Mouse (Mus musculus): ENCODE measurements around the gene Il27.
"Not testable (repeated sequence)": the region's sequence is repeated elsewhere in the genome, so short reads cannot be mapped to it uniquely, and the experiment has no call there.

Il27 gene

DNA sequence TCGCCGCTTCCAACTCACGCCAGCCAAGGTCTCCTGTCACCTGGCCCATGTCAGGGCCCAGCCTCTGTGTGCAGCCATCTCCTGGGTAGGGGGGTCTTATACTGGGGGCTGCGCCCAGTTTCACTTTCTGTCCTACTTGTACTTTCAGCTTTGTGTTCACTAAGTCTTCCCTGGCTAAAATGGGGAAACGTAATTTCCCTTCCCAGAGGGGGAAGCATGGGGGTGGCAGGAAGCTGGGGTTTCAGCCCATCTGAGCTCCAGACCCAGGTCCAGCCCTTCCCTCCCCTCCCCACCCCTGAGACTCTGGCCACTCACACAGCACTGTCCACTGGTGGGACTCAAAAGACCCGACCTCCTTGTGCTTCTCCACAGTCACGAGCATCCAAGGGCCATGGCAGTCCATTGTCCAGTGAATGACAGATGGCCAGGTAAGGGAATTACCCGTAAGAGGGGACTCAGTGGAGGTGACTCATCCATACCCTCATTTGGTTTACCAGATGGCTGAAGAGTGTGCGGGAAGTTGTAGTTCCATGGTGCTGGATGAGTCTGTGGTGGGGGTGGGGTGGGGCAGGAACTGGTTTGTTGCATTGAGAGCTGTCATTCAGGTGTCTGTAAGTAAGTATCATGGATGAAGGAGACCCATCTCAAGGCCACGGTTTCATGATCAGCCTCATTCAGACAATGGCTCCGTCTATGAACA lies at the start of gene Il27:
TSS of gene Il27 (minus strand) at position 80 of the 700 bp plus-strand sequence.
- no peak for DNase-seq (ENCODE audit: low read depth, low spot score)

DNA sequence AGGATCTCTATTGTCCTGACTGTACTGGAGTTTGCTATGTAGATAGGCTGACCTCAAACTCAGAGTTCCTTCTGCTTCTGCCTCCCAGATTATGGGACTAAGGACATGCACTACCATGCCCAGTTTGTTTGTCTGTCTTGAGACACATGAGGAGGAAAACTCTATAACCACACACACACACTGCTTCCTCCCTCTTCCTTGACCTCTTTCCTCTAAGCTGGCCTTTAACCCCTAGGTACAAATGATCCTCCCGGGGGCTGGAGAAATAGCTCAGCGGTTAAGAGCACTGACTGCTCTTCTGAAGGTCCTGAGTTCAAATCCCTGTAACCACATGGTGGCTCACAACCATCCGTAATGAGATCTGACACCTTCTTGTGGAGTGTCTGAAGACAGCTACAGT lies 49.6 kb upstream of the Il27 start:
- DNase-seq (ENCODE audit: low read depth, low spot score), result no peak

GRCm38 (mm10) chr7:126643244-126643617 lies 48.5 kb upstream of the Il27 start:
- DNase-seq (ENCODE audit: low read depth, low spot score), result not testable (repeated sequence)

- DNase-seq (ENCODE audit: low read depth, low spot score), result no peak
Observed at GRCm38 (mm10) chr7:126642545-126643243, 48.0 kb upstream of the Il27 start.

DNA sequence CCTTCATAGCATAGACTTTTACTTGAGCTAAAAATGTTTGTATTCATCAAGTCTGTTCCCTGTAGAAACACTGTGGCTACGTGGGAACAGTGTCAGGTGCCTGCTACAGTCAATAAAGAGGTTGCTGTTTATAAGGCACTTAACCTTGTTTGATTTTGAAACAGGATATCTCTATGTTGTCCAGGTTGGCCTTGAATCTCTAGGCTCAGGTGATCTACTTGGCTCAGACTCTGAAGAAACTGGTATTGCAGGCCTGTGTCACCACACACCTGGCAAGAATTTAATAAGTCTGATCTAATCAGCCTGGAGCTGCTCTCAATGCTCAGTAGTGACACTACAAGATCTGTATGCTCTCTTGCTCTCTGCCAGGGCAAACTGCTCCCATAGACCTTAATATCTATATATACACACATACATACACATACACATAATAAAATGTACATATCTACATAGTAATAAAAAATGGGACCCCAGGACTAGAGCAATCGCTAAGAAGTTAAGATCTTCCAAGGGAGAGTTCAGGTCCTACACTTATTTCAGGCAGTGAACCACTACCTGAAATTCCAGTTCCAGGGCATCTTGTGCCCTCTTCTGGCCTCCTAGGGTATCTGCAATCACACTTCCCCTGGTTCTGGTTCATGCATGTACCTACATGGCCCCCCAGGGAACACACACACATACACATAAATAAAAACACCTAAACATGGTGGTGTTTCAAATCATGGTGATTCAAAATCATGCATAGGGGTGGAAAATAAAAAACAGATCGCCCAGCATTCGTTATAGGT lies 42.2 kb upstream of the Il27 start:
- DNase-seq (ENCODE audit: low read depth, low spot score), result no peak

DNA sequence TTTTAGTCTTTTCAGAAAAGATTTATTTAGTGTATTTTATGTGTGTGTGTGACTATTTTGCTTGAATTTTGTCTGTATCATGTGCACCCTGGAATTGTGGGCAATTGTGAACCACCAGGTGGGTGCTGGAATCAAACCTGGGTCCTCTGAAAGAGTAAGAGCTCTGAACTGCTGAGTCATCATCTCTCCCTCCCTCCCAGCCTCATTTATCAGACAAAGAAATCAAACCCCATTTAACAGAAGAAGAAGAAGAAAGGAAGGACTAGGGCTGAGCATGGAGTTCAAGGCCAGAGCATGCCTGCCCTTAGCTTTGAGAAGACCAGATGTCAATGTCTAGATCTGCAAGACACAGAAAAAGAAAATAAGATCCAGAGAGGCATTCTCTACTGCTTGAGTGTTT lies 40.6 kb upstream of the Il27 start:
- DNase-seq (ENCODE audit: low read depth, low spot score), result no peak

DNA sequence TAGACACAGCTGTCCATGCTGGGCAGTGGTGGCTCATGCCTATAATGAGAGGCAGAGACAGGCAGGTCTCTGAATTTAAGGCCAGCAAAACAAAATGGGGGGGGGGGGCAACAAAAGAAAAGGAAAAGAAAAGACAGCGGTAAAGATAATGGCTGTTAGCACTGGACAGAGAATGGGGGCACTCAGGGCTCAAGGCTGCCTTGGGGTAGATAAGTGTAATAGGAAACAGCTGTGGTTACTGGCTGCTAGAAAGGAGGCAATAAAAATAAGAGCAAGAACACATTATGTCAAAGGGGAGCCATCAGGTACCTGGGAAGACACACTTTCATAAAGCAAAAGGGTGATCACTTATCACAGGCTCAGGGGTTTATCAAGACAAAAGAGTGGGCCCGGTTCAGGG lies 37.7 kb upstream of the Il27 start:
- DNase-seq (ENCODE audit: low read depth, low spot score), result no peak

GRCm38 (mm10) chr7:126630824-126631518 lies 36.2 kb upstream of the Il27 start, which contains the start of gene Nupr1:
Gene Nupr1 (minus strand): TSS chr7:126630861.
- no peak for DNase-seq (ENCODE audit: low read depth, low spot score)

GRCm38 (mm10) chr7:126629915-126630314 lies 35.2 kb upstream of the Il27 start:
- DNase-seq (ENCODE audit: low read depth, low spot score), result no peak

DNA sequence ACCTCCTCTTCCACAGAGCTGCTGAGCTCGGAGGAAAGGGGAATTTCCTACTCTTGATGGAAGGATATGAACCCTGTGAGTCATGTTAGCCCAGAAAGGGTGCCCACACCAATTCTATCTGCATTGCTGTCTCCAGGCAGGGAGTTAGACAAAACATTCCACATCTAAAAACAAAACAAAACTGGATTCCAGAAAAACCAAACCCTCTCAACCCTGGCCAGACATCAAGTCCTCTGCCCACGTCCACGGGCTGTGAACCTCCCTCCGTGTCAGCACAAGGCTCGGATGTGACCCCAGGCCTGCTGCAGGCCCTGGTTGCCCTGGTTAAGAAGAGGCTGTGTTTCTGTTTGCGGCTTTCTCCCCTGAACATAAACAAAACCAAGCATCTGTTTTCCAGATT lies 33.4 kb upstream of the Il27 start:
- no peak for DNase-seq (ENCODE audit: low read depth, low spot score)

DNA sequence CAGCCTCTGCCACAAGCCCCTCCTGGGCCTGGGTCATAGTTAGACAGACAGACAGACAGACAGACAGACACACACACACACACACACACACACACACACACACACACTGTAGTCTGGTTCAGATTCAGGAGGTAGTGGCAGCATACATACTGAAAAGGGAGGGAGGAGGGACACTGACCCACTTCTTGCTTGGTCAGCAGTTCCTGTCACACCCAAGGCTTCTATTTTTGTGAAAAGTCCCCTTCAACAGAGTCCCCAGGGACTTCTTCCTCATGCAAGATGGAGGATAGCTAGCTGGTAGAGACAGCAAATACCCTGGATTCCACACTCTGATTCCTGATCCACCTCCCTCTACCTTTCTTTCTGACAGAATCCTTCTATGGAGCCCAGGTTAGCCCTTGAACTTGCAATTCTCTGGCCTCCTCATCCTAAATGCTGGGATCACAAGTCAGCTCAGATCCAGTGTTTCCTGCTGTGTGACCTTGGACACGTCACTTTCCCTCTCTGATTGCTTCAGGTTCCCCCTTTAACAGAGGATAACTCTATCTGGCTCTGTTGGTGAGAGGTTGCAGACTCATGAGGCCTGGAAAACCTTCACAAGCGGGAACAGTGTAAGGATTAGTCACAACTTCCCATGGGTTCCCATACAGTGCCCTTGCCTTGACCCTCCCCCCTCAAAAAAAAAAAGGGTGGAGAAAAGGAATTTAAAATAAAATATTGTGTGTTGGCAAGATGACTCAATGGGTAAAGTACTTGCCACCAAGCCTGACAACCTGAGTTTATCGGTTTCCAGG lies 31.3 kb upstream of the Il27 start:
- no peak for DNase-seq (ENCODE audit: low read depth, low spot score)

DNA sequence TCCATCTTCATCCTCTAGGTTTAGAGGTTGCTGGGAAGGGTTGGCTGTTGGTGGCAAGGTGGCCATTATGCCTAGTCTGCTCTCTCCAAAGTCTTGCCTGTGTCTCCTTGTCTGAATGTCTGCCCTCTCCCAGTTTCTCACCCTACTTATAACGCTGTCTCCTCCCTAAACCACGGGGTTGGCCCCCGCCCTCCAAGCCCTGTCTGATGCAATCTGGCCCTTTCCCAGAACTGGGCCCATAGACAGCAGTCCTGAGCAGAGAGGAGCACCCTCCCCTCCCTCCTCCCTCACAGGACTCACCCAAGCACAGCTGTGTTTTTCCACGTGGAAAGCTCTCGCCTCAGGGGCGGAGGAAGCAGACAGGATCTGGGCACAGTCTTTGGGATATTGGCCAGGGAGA lies 30.6 kb upstream of the Il27 start:
- no peak for DNase-seq (ENCODE audit: low read depth, low spot score)

DNA sequence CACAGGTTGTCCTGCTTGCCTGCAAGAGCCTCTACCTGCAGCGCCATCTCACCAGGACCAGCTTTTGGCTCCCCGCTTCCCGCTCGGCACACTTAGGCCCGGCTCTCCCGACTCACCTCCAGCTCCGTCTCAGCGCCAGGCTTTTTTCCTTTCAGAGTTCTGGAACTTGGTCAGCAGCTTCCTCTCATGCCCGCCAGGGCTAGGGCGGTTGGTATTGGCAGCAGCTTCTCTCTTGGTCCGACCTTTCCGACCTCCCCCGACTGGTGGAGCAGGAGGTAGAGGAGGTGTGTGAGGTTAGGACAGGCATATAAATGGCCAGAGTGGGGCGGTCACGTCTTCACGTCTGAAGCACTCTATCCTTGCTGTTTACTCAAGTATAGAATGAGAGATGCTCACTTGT lies 30.0 kb upstream of the Il27 start:
- no peak for DNase-seq (ENCODE audit: low read depth, low spot score)

DNA sequence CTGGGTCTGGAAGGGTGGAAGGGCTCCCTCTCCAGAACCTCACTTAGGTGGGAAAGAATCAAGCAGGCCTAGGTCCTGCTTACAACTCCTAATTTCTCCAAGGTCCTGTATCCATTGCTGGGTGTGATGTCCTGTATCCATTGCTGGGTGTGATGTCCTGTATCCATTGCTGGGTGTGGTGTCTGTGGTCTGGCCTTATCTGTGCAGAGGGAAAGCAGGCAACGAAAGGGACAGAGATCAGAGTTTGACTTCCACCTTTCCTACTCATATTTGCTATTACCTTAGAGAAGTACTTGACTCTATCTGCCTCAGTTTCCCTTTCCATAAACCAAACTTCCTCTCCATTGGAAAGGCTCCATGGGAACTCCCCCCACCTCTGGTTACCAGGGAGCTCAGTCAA lies 28.6 kb upstream of the Il27 start:
- no peak for DNase-seq (ENCODE audit: low read depth, low spot score)

GRCm38 (mm10) chr7:126621452-126622359 lies 27.0 kb upstream of the Il27 start:
- no peak for DNase-seq (ENCODE audit: low read depth, low spot score)

- DNase-seq (ENCODE audit: low read depth, low spot score), result no peak
Observed at GRCm38 (mm10) chr7:126619559-126620275, 25.0 kb upstream of the Il27 start.

- DNase-seq (ENCODE audit: low read depth, low spot score), result no peak
Observed at GRCm38 (mm10) chr7:126616707-126617106, 22.0 kb upstream of the Il27 start.

DNA sequence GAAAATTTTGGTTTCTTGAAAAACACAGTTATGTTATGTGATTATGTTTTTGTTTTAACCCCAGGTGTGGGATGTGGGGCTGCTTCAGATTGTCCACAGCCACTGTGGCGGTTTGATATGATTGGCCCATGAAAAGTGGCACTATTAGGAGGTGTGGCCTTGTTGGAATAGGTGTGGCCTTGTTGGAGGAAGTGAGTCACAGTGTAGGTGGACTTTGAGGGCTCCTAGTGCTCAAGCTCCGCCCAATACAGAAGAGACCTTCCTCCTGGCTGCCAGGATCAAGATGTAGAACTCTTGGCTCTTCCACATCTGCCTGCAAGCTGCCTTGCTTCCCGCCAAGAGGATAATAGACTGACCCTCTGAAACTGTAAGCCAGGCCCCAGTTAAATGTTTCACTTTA lies 18.0 kb upstream of the Il27 start:
- DNase-seq (ENCODE audit: low read depth, low spot score), result no peak

DNA sequence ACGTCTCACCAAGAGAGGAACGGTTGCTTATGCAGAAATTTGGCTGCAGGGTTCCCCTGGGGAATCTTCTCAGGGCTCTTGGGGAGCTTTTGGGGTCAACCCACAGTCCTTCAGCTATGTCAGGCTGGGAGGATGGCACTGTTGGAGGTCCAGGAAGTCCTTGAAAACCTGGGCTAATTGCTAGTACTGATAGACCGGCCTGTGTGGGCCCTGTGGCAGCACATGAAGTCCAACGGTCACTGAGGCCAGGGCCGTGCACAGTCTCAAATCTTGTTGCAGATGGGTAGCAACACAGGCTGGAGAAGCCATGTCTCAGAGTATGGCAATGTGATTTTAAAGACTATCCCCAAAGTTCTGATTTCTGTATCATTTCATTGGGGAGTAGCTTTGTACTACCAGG lies 13.1 kb upstream of the Il27 start:
- DNase-seq (ENCODE audit: low read depth, low spot score), result no peak
